Mouse (Mus musculus): ENCODE results near the gene Agr3. TPM values are rescaled to one million over a fixed set of nuclear protein-coding genes. Genes with fewer than 3 reads are reported as not detected.

Gene Agr3
- polyA plus RNA-seq (2012), result not detected in 2 replicates

DNA sequence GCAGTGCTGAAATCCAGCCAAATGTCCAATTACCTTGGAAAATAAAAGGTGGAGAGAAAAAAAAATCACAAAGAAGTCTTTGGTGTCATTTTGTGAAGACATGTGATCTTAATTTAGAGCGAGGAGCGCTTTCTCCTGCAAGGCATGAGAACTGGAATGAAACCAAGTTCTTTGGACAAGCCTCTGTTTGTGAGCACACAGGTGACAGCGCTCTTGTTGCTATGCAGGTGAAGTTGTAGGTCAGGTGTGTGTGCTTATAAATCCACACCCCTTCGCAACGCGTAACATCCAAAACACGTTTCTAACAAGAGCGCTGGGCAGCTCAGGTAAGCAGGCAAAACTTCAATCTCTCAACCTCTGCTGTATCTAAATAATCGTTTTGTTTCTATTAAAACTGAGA, at the start of gene Agr3:
TSS of gene Agr3 (plus strand) at position 219 of the 400 bp plus-strand sequence.
- TF ChIP-seq GATA1 (IDR thresholded peaks at IDR 0.05; ENCODE audit: low read length), result no peak

DNA sequence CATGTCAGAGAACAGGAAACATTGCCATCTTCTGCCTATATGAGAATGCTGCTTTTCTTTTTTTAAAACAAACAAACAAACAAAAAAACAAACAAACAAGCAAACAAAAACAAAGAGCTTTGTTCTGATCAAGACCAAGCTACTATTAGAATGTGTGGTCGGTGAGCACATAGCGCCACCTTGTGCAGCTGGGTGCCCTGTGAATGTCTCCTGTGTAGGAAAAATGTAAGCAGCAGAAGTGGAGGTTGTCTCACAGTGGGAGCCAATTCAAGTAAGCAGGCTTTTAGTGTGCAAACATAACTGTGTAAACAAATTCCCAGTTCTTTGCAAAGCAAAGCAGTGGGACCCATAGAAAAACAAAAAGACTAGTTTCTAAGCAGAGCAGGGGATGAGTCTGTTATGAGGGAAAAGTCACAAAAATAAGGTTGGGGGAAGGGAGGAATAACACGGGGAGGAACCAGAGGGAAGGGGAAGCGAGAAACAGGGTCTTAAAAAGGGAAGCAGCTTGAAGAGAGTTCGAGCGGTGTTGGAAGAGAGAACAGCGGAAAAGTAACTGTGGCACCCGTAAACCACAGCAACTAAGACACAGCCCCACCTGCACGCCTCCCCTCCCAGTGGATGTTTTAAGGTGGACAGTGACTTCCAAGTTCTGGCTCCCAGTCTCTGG, 40.4 kb upstream of the Agr3 start:
- TF ChIP-seq GATA1 (IDR thresholded peaks at IDR 0.05; ENCODE audit: low read length), result no peak

DNA sequence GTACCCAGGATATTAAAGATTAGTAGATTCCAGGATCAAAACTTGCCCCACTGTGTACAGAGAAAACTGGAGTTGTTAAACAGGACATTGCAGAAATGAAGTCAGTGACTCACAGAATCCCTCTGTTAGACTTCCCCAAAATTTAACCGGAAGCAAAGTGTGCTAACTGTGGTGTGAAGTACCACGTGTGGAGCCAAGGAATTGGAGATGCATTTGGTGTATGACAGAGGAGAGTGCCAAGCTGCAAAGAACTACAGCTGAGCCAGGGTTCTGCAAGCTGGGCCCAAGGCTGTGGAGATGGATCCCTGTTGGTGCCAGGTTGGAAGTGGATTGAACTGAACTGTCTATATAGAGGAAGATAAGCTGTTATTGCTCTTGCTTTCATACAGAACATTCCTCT, 36.0 kb upstream of the Agr3 start:
- no peak for TF ChIP-seq GATA1 (IDR thresholded peaks at IDR 0.05; ENCODE audit: low read length)

DNA sequence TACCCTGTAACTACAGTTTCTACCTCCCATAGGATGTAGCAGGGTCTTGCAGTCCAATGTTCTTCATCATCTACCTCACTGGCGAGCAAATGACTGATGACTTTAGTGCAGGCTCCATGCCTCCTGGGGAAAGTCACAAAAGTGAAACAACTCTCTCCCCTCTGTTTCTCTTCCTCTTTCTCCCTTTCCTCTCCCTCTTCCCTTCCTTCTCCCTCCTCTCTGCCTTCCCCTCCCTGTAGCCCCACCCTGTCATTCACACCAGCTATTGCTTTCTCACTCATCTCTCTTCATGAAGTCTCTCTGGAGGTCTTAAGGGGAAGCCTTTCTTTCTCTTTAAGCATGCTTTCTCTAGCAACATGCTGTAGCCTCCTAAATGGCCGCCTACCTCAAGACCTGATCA, 34.7 kb upstream of the Agr3 start:
- no peak for TF ChIP-seq GATA1 (IDR thresholded peaks at IDR 0.05; ENCODE audit: low read length)

DNA sequence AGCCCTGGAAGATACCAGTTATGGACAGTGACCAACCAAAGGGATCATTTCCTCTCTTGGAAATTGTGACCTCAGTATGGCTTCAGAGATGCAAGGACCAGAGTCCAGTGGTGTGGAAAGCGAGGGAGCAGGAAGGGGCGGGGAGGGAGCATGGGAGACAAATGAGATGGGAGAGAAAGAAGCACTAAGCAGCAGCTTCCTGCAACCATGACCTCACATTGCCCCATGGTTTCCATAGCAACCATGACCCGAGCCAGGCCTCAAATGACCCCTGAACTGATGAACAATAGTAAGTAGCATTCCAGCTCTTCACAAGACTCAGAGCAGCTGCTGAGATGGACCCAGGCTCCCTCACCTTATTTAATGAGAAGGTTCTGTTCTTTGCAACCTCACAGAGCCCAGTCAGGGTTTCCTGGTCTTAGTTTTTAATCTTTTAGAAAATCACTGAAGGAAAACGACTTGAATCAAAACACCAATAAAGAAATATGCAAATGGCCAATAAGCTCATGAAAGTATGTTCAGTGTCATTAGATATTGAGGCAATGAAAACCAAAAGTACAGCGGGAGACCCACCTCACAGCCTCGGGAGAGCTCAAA, 31.0 kb upstream of the Agr3 start:
- no peak for TF ChIP-seq GATA1 (IDR thresholded peaks at IDR 0.05; ENCODE audit: low read length)

DNA sequence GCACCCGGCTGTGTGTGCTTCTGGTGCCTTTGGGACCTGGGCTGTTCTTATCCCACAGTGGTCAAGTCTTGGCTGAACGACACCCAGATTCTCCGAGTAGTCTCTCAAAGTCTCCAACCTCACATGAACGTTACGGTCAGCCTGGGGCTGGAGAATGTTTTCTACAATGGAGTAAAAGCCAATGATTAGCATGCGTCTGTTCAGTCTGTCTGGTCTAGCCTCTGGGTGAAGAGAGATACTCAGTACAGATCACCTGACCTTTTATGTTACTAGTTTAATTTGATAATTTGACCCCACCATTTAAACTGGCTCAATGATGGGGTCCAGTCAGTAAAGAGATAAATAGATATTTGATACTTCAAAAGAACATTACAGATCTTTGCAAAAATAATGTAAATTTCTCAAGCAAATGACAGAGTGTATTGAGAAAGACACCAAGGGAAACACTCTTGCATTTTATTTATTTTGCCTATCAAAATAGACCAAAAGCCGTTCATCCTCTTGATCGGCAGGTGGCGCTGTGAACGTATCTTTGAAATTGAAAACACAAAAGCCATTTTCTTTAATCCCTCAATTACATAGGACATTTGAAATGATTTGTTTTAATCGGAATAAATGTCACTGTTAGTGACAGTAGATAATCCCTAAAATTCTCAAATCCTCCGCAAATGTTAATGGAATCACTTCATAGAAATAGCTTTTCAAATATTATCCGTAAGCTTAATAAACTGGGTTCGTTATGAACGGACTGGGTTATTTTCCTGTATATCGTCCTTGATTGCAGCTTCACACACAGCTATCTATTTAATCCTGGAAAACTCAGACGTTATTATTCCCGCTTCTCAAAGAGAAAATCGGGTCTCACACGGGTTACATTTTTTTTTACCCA, 29.3 kb upstream of the Agr3 start:
- no peak for TF ChIP-seq GATA1 (IDR thresholded peaks at IDR 0.05; ENCODE audit: low read length)

DNA sequence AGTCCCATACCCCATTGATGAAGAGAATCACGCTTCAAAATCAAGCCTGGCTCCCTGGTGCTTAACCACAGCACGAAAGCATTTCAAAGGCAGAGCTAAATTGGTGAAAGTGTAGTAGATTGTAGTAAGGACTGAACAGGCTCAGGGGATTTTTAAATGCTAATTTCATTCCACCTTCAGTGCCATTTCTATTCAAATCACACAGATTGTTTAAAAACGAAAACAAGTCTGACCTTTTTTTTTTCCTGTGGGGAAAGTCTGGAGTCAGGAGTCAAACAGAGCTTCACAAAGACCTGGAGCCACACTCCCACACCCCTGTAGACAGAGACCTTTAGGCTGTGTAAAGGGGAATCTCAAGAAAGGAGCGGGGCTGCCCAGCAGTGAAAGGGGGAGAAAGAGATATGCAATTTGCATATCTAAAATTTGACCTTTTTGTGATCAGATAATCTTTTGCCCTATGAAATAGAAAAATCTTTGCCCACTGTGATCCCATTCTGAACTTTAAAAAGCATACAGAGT, 28.6 kb upstream of the Agr3 start:
- no peak for TF ChIP-seq GATA1 (IDR thresholded peaks at IDR 0.05; ENCODE audit: low read length)

DNA sequence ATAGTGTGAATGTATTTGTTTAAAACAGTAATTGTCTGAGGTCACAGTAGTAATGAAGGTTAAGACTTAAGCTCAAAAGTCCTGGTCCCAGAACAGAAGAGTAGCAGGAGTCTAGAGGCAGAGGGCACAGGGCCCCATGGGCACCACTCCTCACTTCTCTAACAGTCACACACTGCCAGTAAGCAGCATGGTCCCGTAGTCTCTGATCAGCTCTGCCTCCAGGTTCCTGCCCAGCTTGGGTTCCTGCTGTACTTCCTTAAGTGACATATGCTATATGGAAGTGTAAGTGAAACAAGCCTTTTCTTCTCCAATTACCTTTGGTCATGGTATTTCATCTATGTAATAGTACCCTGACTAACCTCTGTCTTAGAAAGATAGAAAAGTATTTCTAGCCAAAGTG, 14.8 kb upstream of the Agr3 start:
- no peak for TF ChIP-seq GATA1 (IDR thresholded peaks at IDR 0.05; ENCODE audit: low read length)

DNA sequence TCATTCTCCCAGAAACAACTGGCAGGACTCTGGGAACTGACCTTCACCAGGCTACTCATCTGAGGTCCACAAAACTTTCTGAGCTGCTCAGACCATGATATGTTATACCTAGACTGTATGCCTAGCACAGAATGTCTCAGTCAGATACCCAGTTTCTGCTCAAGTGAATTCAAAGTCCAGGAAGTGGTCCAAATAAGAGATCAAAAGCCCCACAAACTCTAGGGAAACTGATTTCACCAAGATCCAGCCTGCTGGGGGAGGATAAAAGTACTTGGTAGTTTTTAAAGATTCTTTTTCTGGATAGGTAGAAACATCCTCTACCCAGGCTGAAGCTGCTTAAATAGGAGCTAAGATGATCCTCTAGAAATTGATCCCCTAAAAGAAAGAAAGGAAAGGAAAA, 9.6 kb upstream of the Agr3 start:
- TF ChIP-seq GATA1 (IDR thresholded peaks at IDR 0.05; ENCODE audit: low read length), result no peak

DNA sequence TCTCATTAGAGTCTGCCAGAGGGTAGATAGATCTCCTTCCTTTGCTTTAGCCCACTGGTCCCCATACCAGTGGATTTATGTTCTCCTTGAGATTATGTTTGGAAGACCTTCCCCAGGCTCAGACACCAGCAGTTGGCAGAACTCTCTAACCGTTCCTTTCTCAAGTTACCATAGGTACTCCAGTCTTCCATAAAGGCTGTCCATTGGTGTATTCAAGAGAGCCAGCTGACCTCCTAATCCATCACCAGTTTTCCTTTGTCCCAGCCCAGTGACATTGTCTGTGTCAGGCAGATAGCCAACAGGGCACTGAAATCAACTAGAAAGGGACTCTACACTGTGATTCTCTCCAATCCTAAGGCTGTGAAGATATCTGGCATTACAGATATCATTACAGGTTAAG, 9.0 kb upstream of the Agr3 start:
- no peak for TF ChIP-seq GATA1 (IDR thresholded peaks at IDR 0.05; ENCODE audit: low read length)

DNA sequence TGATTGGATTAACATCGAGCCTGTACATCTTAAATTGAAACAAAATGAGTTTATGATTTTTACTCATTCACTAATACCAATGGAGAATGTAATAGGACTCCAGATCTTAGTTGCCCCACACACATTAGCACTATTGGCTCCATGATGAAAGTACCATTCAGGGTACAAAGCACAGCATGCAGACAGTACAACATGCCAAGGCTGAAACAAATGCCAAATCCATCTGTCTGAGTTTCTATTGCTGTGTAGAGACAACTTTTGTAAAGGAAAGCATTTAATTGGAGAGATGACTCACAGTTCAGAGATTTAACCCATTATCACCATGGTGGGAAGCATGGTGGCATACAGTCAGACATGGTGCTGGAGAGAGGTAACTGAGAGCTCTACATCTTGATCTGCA, 7.4 kb upstream of the Agr3 start:
- TF ChIP-seq GATA1 (IDR thresholded peaks at IDR 0.05; ENCODE audit: low read length), result no peak

DNA sequence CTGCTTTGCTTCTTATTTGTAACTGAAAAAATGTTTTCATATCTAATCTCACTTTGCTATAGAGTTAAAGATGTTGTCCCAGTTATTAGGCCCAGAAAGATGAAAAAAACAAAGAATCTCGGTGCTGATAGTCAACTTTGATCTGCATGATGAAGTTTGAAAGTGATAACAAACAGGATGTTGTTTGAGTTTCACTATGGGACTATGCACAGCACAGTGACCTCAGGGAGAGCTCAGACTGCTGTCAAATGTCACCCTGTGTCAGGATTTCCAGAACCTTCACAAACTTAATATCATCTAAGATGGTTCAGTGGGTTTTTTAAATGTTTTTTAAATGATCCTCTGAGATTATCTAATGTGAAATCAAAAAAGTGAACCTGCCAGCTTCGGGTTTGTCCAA, 2.4 kb downstream of the Agr3 start:
- no peak for TF ChIP-seq GATA1 (IDR thresholded peaks at IDR 0.05; ENCODE audit: low read length)

DNA sequence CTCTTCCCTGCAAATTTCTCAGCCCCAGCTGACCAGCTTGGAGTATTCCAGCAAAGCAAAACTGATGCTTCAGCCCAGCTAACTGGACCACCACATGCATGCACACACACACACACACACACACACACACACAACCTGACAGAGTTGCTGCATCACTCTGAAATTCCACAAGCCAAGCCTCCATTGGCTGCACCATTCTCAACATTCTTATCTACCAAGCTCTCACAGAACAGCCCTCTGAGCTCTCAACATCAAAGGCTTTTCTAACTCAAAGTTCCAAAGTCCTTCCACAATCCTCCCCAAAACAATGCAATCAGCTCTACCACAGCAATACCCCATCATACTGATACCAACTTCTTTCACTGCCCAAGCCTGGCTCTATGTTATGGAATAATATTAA, 7.4 kb downstream of the Agr3 start:
- TF ChIP-seq GATA1 (IDR thresholded peaks at IDR 0.05; ENCODE audit: low read length), result no peak

DNA sequence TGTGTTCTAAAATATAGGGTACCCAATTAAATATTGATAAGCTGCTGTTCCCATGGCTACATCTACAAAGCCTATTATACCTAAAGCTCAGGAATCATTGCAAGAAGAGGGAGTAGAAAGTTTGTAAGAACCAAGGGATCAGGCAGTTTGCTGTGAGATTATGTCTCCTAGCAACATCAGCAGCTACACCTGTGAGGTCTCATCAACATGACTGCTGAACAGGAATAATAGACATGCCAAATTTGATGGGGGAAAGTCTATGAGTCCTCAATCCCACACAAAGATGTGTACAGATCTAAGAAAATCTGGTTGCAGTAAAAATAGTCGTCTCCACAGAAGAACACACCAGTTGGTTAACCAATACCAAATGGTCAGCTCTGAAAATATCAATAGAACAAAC, 26.3 kb downstream of the Agr3 start:
- TF ChIP-seq GATA1 (IDR thresholded peaks at IDR 0.05; ENCODE audit: low read length), result no peak

DNA sequence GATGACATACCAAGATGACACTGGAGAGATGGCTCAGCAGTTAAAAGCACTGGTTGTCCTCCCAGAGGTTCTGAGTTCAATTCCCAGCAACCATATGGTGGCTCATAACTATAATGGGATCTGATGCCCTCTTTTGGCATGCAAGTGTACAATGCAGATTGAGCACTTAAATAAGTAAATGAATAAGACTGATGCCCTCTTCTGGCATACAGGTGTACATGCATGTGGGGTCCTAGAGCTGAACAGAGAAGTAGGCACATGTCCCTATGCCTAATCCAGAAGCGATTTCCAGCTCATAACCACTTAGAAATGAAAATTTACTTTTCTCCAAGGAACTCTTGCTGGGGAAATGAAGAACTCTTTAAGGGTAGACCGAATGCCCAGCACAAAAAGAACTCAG, 31.8 kb downstream of the Agr3 start:
- TF ChIP-seq GATA1 (IDR thresholded peaks at IDR 0.05; ENCODE audit: low read length), result no peak

DNA sequence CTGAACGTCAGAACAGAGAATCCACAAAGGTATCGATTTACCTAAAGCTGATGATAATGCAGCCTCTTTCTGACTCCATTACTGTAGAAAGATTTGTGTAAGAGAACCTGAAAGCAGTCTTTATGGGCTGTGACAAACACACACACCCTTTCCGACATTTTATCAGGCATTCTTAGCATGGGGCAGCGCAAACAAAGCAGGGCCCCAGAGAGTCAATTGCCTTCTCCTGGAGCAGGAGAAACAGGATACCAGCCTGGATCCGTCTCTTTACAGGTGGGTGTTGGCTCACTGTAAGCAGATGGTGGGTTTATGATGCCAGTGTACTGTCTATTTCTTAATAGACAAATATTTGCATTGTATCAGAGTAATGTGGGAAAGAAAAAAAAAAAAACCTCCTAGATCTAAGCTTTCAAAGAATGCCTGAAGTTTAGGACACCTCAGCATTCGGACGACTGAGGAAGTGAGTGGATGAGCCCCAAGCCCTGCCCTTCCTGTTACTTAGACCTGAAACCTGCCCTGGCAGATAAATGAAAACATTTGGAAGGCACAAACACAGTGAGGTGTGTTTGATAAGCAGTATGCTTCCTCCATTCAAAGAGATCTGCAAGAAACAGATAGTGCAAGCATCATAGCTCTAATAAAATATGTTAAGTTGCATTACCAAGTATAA, 40.8 kb downstream of the Agr3 start:
- peak; percentile 30 for TF ChIP-seq GATA1 (IDR thresholded peaks at IDR 0.05; ENCODE audit: low read length)

All from G1E-ER4 (cell line).